In the genomic region with DNA sequence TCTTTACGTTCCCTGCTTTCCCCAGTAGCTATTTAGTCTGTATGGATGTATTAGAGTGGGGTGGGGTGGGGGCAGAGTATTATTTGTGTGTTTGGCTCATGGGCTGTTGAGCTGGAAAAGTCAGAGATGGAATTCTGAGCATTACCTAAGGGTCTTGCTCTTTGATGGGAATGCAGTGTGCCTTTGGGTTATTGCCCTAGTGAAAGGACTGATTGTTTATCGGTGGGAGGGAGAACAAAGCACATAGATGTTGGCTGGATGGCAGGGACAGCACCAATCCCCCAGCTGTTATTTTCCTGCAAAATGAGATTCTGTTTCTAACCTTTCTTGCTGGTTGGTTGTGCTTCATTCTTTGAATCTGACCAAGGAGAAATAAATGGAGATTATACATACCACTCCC, we compare ENCODE assay signal across 8 mouse cellular contexts.
"Had no signal": no experiment of that assay in that cellular context is flagged by ENCODE, and none has a peak within 500 bp of the region (broad histone marks: within the 10 kb centered on the region; RNA-seq: fewer than 3 reads in every experiment).

No protein-coding gene starts in this region.

- DNase-seq: kidney, adult 18-20 months; kidney, postnatal 10 days; kidney, postnatal 4 days; lung, adult 2 months; lung, postnatal 36 days; right cerebral cortex, postnatal 4 days; spleen, adult 18-20 months; thymus, postnatal 36 days had no signal
